Mouse (Mus musculus) adipose tissue, adult 10 weeks (tissue): ENCODE results near the gene Eftud2. TPM values are rescaled to one million over a fixed set of nuclear protein-coding genes. Genes with fewer than 3 reads are reported as not detected.

ENCODE experiments used
- polyA plus RNA-seq: library from polyadenylated mRNA; stranded (reverse); fragments of 350-450 nt; fragmentation: Illumina TruSeq; extraction: RNeasy Lipid Tissue Mini Kit (QIAGEN cat#74804); gene quantifications from one replicate; pipeline ENCODE4 v1.2.3, GENCODE M21; 2014; ENCODE audit warnings: low read depth, low replicate concordance

The Eftud2 gene
- 51.4 TPM for polyA plus RNA-seq

GRCm38 (mm10) chr11:102880585-102881313 lies at the start of gene Eftud2, which contains the start of gene Ccdc103:
Gene Eftud2, minus strand, starts transcription at chr11:102880985.
Gene Ccdc103, plus strand, starts transcription at chr11:102881204.

GRCm38 (mm10) chr11:102924557-102925350 lies 44.0 kb upstream of the Eftud2 start, which contains the start of gene Kif18b:
Gene Kif18b, minus strand, starts transcription at chr11:102925124.

GRCm38 (mm10) chr11:102900763-102901162 lies 20.0 kb upstream of the Eftud2 start, which contains the start of gene Gfap:
Gene Gfap, minus strand, starts transcription at chr11:102900912.

GRCm38 (mm10) chr11:102884616-102885219 lies 3.9 kb upstream of the Eftud2 start, which contains the start of gene Fam187a:
Gene Fam187a, plus strand, starts transcription at chr11:102885169.

GRCm38 (mm10) chr11:102835549-102835948 lies 45.2 kb downstream of the Eftud2 start, which contains the start of gene Higd1b:
Gene Higd1b, plus strand, starts transcription at chr11:102835849.

GRCm38 (mm10) chr11:102819021-102819782 lies 61.6 kb downstream of the Eftud2 start, which contains the start of gene Gjc1:
Gene Gjc1, minus strand, starts transcription at chr11:102819700.

Other genes with a start within 250 kb of the Eftud2 start
- 0.89 TPM for gene Meioc, start 217.3 kb downstream of the Eftud2 start, polyA plus RNA-seq
- 15.3 TPM for gene Ccdc43, start 183.2 kb downstream of the Eftud2 start, polyA plus RNA-seq
- gene Adam11, start 119.5 kb downstream of the Eftud2 start, polyA plus RNA-seq, result 4.6 TPM
- gene Gjc1, start 61.3 kb downstream of the Eftud2 start, polyA plus RNA-seq, result 18.6 TPM
- gene Higd1b, start 45.1 kb downstream of the Eftud2 start, polyA plus RNA-seq, result 7.6 TPM
- 2.4 TPM for gene Ccdc103, start 219 bp upstream of the Eftud2 start, polyA plus RNA-seq
- 0.20 TPM for gene Fam187a, start 4.2 kb upstream of the Eftud2 start, polyA plus RNA-seq
- gene Gfap, start 19.9 kb upstream of the Eftud2 start, polyA plus RNA-seq, result 0.22 TPM
- gene Kif18b, start 44.1 kb upstream of the Eftud2 start, polyA plus RNA-seq, result 1.3 TPM
- not detected for gene C1ql1, start 65.7 kb upstream of the Eftud2 start, polyA plus RNA-seq
- 49.6 TPM for gene Nmt1, start 147.2 kb upstream of the Eftud2 start, polyA plus RNA-seq
- 41.6 TPM for gene Dcakd, start 147.3 kb upstream of the Eftud2 start, polyA plus RNA-seq
- 22.4 TPM for gene Plcd3, start 220.7 kb upstream of the Eftud2 start, polyA plus RNA-seq
- 125 TPM for gene Acbd4, start 220.7 kb upstream of the Eftud2 start, polyA plus RNA-seq
- gene Hexim1, start 235.2 kb upstream of the Eftud2 start, polyA plus RNA-seq, result 34.1 TPM